Mouse (Mus musculus) spleen, adult 18-20 months (tissue): ENCODE data around the gene Abracl.

Experiments used
- DNase-seq, 2 experiments: peaks; one replicate each; pipeline ENCODE4 v3.0.0; 2022; ENCODE audit warnings: mixed read lengths in 2 of 2

Gene Abracl

DNA sequence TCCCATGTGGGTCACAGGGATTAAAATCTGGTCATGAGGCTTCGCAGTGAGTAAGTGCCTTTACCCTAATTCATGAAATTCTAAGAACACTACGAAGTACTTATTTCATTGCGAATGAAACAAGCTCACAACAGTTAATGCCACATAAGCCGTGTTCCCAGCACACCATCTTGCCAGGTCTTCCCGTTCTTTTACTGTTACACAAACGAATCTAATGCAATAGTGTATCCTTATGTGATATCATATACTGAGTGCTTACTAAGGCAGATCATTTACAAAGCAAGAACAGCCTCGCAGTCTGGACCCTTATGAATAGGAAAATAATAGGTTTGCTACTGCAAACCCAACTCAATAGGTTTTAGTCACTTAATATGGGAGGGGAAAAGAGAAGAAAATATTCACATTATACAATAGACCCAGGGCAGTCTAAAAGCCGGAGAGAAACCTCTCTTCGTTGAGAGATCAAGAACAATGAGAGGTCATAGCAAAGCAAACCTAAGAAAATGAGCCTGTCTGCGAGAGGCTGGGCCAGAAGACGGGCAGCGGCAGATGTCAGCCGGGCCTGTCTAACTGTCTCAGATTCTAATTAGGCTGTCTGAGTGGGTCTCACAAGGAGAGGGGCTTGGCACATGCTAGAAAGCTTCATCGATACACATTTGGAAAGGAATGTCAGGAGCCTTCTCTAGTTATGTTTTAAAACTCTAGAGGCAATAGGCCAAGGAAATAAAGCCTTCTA, 1.3 kb downstream of the Abracl start:
- DNase-seq, result no peak

DNA sequence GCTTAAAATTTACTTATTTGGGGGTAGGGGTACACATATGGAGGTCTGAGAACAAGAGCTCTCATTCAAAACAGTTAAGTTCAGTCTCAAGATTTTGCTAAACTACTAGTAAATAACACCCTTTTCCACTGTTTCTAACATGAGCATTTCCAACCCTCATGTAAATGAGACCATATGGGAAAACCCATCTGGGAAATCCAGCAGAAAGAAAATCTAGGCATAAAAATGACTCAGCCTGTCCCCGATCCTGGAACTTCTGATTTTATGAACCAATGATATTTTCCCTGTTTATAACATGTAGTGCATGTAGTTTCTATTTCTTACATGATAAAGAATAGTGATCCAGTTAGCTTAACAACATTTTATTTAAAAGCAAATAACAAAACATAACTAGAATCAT, 2.2 kb downstream of the Abracl start:
- no peak for DNase-seq

DNA sequence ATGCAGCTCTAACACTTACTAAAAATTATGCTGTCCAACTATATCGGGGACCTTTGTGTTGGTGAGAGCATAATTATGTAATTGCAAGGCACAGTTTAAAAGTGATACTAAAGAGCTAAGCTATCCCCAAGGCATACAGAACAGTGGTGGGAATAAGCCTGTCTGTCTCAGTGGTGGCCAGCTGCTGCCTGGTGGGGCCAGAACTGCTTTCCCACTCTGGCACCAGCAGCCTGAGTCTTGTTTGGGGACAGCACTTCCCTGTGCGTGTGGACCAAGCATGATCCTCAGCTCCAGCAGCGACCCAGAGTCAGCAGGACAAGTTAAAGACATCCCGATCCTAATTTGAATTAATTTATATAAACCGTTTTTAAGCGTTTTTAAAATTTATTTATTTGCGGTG, 2.6 kb downstream of the Abracl start:
- no peak for DNase-seq

DNA sequence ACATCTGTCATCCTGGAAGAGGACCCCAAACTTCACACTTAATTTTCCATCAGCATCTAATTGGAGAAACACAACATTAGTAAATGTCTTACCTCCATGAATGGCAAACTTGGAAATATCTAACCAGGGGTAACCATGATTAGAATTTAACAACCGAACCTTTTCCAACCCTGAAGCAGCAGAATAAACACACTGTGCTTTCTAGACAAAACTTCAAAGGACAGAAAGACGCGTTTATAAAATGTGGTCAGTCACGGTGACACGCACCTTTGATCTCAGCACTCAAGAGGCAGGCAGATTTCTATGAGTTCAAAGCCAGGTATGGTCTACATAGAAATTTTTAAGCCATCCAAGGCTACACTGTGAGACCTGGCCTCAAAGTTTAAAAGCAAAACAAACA, 11.3 kb downstream of the Abracl start:
- no peak for DNase-seq

DNA sequence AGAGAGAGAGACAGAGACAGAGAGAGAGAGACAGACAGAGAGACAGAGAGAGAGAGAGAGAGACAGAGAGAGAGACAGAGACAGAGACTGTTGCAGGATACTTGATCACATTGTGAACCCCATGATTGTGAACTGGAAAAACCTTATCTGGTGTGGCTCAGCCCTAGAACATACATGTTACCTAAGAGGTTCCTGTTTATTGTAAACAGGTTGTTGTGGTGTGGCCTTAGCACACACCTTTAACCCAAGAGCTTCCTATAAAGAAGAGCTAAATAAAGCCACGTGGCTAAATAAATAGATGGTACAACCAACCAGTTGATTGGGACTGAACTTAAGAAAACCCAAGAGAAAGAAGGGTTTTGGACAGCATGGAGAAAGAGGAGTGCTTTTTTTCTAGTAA, 13.3 kb downstream of the Abracl start:
- DNase-seq, result no peak

DNA sequence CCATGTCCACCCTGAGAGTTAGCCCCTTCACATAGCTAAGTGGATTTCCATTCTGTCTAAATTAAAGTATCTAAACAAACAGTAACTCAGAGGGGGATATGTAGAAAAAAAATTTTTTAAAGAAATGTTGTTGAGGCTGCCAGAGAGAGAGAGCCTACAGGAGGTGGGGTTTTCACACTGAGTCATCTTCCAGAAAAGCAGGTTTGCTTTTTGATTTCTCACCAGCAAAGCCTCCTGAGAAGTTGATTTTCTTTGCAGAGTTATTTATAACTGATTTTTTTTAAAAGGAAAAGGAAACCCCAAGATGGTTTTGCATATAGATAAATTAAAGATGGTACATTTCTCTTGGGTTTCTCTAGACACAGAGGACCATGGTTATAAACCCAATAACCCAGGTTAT, 15.0 kb downstream of the Abracl start:
- DNase-seq, result no peak

DNA sequence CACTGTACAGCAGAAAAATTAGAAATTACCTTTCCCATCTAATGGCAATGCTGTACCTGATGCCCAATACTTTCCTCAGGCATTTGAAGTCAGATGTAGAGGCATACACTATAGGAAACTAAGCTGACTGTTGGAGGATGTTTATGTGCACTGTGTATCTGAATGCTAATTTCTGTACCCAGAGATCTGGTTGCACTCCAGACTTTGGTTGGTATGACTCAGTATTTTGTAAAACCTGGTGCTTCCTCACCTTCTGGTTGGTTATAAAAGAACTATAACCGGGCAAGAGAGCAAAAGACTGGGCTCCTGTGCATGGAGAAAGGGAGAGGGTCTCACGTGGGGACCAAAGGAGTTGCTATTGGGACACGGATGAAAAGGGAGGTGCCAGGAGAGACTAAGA, 15.8 kb downstream of the Abracl start:
- no peak for DNase-seq

DNA sequence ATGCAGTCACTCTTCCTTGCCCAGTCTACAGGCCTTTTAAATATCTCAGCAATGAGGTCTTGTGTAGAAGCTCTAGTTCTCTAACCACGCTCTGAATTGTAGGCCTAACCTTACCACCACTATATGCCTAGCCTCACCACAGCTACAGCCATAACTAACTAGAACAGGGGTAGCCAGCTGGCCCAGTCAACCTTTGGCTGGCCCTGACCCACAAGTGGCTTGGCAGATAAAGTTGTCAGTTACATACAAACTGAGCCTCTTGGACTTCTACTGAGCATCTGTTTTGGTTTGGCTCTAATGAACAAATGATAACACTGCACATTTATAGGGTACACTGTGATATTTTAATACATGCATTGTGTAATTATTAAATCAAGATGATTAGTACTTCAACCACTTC, 16.3 kb downstream of the Abracl start:
- no peak for DNase-seq

DNA sequence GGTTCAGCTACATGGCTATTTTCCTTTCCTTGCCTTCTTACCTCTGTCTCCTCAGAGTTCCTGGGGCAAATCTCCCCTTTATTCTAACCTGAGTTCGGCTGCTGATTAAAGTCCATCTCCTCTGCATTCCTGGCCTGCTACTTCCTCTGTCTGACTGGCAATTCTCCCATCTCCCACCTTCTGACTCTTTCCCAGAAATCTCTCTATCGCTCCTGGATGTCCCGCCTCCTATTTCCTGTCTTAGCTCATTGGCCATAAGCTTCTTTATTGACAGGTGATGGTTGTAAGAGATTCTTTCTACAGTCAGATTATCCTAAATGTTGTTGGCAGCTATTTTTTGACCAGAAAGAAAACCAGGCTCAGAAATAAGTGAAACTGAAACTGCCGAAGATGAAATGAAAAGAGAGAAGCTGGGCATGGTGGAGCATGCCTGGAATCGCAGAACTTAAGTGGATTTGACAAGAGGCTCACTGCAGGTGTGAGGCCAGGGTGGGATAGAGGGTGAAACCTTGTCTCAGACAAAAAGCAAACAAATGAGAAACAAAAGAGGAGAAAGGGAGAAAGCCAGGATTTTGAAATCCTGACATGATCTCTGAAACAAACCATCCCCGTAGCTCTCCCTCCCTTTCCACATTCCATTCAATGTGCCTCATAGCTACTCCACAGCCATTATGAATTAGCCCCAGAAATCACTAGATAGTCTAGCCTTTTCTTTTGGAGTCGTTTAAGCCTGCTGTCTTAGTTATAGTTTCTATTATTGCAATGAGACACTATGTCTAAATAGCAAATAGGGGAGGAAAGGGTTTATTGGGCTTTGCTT, 17.7 kb downstream of the Abracl start:
- DNase-seq, result no peak

DNA sequence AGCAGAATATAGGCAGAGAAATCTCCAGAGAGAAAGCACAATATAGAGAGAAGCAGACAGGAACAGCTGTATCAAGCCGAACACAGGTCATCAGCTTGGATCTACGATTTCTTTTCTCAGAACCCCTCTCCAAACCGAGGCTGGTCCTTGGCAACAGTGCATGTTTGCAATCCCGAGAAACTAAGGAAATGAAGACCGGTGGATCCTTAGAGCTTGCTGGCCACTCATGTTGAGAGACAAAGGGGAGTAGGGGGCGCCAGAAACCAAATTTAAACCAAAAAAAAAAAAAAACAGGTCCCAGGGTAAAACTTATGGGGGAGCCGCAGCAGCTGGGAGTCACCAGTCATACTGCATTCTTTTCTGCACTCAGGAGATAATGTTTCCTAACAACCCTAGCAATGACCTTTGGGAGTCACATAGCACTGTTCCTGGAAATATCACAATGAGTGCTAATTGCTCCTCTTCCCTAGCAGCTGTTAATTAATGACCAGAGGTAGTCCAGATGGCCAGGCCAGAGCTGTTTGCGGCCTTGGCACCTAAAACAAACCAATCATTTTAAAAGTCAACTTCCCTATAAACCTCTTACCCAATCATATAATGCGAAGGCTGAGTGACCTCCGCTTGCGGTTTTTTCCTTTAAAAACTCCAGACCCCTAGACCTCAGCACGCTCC, 19.0 kb downstream of the Abracl start:
- DNase-seq, result no peak

DNA sequence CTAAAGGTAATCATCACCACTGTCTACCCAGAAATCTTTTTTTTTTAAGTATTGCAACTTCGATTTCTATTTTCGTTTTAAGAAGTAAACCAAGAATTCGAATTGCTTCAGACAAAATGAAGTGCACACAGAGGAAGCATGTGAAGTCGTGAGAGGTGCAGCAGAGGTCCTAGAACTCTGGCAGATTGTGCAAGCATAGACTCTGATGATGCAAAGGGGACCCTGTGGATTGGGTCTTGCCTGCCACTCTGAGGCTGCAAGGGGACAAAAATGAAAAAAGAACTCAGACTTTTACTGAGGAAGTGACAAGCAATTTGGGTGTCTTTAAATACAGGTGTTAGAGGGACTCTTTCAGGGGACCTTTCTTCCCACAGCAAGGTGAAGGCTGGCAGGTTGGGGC, 32.5 kb downstream of the Abracl start:
- DNase-seq, result no peak

DNA sequence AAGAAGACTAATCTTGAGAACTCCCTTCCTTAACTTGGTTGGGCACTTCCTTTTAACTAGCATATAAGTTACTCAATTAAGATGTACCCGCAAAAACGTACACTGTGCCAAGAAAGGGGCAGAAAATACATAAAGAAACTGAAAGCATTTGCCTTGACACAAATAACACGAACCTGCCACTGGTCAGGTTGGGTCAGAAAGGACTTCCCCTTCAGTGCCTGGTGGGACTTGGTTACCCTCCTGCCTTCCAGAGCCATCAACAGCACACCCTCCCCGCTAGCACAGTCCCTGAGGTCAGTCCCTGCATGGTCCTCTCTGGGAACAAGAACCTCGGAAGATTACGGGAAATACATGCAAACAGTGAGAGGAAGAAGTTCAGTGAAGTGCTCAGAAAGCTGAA, 34.0 kb downstream of the Abracl start:
- peak in 1 of 2 experiments; percentile 18 for DNase-seq

DNA sequence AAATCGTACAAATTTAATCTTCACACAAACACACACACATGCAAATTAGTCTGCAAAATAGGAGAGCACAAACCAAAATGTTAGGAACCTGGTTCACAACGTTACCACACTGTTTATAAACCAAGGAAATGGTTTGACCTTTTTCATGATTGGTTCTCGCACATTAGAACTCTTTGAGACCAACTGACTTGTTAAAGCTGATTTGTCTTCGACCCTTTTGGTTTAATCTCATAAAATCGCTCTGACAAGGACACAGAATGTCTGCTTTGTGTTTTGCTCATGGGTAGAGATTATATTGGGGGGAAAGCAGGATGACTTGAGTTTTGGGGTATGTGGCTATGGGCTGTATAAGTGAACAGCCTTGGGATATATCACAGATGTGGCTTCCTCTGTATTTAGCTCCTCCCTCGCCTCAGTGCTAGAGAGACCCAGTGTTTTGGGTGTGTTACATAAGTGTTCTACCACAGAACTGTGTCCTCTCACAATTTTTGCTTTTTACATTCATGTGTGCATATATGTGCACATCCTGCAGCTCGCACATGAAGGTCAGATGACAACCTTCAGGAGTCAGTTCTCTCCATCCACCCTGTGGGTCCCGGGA, 35.2 kb downstream of the Abracl start:
- DNase-seq, result no peak

DNA sequence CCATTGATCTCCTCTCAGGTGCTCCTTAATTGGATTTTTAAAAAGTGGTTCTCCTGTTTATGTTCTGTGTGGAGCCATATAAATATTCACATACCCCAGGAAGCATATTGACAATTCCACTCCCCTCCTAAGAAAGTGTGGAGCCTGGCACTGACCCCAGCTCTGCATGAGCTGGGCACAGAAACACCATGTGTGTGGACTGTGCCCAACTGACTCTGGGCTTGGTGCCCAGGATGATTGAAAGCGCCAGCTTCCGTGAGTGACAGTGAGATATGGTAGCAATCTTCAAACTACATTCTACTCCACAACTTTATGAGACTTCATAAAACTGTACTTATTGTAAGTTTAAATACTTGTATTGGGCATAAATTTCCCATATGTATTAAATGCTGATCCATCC, 39.8 kb downstream of the Abracl start:
- no peak for DNase-seq

DNA sequence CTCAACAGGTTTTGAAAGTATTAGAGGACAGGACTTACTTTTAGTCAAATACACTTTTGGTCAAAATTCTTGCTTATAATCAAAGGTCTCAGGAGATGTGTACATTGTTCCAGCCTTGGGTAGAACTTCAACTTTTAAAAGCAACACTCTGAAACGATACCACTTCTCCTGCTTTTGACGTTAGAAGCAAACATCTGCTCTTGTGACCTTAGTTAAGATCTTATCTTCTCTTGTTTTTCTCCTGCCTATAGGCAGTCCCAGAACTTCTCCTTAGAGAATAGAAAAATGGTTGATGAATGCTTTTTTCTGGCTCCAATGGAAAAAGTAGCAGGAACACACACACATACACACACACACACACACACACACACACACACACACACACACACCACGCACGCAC, 57.0 kb downstream of the Abracl start:
- no peak for DNase-seq
